Mouse (Mus musculus): ENCODE measurements at regions not wholly inside any gene's neighbourhood (a gene's known extent, or its start where the extent isn't known, plus 50 kb on each side); places are given as distances from the start of the nearest gene placed in this dataset.

DNA sequence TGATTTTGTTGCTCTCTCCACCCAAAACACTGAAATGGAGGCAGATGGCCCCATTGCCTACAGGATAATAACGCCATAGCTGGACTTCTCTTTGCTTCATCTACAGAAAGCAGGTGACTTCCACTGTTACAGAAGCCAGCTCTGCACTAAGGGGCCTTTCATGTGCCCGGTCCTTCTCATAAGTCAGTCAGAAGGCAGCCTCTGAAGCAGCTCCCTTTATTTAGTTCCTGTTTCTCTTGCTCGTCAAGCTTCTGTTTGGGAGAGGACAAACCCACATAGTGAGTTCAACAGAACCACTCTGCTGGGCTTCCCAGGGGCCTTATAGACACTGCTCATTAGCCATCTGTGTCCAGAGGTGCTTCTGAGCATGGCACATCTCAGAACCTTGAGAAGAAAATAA, 205.1 kb upstream of the Hhip start:
- DNase-seq = no peak

DNA sequence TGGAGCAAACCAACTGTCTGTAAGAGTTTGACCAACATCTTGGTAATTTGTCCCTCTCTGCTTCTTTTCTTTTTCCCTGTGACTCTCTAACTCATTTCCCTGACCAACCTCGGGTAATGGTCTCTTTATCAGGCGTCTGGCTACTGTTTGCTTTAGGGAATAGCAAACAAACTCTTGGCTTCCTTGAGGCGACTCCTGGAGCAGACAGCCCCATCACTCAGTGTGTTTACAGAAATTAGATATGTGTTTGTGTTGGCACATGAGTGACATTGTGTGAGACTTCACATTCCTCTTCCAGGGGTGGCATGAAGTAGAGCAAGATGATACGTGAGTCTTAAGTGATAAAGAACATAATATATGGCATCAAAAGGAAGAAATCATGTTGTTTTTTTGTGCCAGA, 195.7 kb upstream of the Hhip start:
- DNase-seq = no peak

DNA sequence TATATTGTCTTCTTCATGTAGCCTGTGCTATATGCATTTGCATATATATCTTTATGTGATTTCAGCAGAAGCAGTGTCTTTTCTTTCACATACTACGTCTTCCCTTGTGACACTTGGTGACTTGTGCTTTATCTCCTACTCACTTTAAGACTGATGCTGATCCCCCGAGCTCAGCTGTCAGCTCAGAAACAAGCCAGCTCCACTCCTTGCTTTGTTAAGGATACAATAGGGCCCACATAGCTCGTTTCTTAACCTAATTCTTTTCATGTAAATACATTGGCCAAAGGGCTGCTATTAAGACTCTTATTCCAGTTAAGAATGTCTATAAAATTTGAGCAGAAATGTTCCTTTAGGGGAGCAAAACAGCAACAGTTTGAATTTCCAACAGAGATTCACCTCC, 193.8 kb upstream of the Hhip start:
- DNase-seq = no peak

DNA sequence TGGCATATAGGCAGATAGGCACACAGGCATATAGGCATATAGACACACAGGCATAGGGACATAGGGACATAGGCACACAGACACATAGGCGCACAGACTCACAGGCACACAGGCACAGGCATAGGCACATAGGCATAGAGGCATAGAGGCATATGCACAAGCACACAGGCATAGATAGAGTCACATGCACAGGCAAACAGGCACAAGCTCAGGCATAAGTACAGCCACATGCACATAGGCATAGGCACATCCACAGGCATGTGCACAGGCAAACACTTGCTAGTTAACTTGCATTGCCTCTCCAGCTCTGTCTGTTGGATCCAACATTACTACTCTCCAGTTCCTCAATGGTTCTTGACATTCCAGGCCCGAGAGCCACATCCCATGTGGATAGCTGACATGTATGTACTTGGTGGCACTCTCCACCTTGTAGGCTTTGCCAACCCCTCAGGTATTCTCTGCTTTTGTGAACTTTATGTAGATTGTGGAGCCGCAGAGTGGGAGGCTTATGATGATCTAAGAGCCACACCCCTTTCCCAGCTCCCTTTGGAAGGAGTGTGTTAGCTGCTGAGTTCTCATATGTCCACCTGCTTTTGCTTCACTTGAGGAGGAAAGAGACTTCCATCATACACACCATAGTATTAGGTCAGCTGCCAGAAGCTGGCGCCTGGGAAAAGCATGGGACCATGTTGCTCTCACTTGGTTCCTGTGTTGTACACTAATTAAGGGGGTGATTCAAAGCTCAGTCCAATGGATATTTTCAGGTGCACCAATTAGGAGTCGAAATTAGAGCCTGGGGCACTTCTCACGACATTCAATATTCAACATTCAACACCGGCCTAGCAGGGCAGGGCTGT, 192.7 kb upstream of the Hhip start:
- no peak for DNase-seq

DNA sequence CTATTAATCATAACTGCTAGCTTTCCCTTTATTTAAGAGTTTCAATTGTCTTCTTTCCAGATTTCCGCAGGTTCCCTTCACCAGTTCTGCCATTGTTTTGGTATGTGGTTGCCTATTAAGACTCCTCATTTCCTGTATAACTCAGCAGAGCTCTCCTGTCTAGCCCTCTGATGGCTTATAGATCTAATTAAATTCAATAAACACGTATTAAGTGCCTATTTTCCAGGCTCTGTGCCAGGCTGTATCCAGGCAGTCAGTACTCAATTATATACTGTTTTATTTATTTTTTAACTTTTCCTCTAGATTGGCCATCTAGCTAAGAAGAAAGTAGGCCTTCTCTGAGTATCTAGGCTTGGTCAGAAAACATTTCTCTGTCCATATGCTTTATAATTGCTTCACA, 192.0 kb upstream of the Hhip start:
- no peak for DNase-seq

DNA sequence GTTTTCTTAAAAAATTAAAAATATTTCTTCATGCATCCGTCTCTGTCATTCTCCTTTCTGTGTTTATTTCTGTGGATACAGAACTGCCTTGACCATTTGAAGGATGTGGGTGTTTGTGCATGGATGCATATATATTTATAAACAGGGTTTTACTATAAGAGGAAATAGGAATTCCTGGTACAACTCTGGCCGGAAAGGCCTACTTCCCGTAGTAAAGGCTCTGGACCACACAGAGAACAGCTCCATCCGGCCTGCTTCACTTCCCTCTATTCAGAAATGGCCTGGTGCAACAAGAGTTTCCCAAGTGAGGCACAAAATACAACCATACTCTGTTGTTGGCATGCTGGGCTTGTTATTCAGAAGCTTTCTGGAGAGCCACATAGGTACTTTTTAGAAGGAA, 182.1 kb upstream of the Hhip start:
- no peak for DNase-seq

DNA sequence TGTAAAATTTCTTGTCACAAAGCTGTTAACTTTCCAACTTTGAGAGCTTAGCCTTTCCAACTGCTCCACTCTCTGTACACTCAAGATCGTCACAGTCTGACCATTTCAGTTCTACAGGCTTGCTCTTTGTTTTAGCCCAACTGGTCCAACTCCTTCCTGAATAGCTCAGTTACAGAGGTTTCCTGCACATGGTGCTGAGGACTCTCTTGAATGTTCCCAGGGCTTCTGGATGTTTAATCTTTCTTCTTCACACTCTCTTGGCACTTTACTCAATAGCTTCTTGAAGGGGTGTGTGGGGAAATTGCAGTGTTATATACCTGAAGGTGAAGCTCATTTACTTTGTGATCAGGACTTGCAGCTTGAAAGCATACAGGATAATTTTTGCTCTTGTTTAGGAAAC, 152.6 kb upstream of the Hhip start:
- no peak for DNase-seq

DNA sequence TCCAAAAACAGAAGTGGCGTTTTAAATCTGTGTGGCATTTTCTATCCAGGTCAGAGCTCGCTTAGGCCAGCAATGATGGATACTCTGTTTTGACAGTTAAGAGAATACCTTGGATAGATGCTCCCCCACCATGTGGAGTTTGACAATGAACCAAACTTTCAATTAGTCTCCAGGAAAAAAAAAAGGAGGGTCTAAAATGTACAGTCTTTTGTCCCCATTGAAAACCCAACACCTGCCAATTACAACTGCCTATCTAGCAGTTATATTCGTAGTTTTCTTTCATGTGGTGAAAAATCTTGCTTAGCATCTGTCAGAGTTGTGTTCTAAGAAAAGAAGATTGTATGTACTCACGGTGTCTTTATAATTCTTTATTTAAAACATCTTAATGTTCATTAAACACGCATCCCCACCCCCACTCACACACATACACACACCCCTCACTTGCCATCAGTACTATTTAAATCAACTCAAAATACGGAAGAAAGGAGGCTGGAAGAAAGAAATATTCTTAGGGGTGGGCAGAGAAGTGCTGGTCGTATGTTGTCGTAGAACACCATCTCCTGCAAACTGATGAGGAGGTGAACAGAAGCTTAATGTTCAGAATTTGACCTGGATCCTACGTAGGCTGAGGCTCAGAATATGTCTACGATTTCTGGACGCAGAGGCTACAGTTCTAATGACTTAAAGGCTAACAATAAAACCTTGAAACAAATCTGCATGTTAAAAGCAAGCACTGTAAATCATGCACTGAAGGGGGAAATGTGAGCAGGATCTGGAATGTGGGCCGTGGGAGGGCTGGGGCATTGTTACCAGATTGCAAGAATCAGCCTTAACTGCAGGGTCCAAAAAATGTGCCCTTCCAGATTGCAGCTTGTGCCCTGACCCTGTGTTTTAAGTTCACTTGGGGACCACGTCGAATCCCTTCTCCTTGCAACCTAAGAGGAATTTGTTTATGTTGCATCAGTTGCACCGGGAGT, 147.2 kb upstream of the Hhip start:
- no peak for DNase-seq

DNA sequence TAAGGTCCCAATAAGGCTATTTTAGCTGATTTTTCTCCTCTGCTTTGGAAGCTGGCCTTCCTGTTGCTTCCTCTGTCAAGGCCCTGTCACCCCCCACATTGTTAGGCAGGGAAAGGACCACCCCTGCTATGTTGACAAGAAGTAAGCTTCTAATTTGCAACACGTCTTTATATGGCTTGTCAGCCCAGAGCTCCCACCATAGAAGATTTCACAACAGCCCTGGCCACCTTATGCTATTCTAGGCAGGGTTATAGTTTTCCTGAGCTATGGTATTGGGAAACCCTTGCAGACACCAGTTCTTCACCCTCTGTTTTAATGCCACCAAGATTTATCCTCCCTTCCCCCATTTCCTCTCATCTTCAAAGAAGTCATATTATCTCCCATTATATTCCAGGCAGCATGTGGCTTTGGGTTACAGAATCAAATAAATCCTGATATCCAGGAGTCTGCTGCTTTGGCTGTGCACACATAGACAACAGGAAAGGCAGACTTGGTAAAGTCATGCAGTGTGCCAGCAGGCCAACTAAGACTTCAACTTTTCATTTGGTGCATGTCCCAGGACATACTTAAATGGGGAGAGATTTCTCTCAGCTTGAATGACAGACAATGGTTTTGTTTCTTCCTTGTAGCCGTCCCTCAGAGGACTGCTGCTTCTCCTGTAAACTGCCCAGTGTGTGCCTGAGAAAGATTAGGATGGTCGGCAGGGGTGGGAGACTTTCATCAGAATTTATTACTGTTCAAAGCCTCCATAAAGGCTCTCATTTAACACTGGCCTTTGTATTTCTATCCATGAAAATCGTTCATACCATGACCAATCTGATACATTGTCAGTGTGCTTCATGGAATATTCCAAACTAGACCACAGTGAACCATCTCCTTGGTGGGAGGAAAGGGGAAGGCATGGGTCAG, 146.2 kb upstream of the Hhip start:
- no peak for DNase-seq

DNA sequence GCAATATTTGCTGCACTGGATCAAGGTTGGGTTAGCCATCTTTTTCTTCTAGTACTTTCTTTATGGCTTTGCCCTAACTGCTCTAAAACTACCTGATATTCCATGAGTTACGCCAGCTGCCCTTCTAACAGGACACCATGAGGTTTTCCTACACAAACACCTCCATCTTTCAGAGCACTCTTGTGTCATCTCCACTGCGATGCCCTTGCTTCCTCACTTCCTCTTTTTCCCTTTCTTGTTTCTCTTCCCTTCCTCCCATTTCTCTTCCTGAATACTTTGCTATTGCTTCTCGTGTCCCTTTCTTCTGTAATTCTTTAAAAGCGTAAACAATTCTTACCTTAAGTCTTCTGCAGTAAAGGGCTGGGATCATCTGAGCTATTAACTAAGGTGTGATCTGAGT, 139.9 kb upstream of the Hhip start:
- no peak for DNase-seq

DNA sequence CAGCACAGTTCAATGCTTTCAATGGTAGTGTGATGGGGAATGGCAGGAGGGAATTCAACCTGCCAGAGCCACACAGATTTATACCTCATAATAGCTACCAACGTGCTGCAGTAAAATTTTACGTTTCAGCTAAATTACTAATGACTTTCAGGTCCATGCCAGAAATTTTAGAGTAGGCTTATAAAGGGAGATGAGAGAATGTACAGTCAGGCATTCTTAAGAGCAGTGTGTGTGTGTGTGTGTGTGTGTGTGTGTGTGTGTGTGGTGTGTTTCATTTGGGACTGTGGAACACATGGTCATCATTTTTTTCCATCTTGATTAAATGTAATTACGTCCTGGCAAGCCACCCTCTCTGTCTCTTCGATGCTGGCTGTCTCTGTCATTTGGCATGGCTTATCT, 132.7 kb upstream of the Hhip start:
- DNase-seq = no peak

DNA sequence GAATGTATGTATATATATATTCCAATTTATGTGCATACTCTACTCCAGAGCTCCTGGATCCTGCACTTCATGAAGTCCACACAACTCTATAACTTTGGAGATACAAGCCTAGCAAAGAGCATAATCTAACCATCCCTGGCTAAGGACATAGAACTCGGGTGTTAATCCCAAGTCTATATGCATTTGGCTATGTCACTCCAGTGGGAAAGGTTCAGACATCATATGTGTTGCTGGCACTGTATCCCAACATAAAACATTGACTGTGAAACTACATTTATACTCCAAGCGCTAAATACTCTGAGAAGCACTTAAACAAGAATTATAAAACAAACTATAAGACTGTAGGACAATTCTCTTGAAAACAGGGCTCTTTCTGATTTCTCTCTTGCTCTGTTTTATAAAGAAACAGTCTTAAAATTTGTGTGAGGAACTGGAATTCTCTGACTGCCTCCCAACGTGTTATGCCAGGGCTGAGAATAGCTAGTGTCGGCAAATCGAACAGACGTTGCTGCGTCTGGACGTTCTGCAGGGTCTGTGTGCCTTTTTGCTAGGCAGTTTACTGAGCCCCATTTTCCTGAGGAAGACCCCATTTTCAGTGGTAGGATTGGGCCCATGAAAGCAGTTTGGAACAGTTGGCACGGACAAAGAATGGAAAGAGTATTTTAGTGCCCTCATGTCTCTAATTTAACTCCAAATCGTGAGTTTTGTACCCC, 132.1 kb upstream of the Hhip start:
- no peak for DNase-seq

DNA sequence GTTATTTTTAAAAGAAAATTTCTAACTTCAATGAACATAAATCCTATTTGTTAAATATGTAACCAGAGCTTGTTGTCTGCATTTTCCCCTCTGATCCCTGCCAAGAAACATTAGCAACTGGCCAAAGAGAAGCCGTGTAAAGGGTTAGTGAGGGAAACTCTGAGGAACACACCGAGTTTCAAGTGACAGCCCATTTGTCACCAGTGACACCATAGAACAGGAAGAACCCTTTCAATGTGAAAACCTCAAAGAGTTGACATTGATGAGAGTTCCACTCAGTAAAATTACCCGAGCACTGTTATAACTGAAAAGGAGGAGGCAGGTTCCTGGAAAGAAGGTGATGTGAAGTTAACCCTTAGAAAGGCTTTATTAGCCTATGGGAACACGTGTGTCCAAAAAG, 127.5 kb upstream of the Hhip start:
- no peak for DNase-seq

DNA sequence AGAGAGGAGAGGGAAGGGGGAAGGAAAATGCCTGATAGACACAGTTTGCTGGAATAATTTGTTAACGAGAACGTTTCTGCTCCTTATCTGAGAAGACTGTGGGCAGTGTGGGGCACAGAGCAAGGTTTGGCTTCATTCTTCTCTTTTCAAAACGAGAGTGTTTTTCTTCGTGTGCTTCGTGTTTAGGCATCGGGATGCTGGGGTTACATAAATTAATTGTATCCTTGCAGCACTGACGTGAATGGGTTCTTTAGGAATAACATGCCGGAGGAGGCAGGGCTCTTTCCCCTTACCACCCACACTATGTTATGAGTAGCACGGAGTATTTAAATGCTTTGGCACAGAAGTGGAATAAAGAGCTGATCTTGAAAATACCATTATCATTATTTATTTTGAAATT, 110.9 kb upstream of the Hhip start:
- DNase-seq = no peak

DNA sequence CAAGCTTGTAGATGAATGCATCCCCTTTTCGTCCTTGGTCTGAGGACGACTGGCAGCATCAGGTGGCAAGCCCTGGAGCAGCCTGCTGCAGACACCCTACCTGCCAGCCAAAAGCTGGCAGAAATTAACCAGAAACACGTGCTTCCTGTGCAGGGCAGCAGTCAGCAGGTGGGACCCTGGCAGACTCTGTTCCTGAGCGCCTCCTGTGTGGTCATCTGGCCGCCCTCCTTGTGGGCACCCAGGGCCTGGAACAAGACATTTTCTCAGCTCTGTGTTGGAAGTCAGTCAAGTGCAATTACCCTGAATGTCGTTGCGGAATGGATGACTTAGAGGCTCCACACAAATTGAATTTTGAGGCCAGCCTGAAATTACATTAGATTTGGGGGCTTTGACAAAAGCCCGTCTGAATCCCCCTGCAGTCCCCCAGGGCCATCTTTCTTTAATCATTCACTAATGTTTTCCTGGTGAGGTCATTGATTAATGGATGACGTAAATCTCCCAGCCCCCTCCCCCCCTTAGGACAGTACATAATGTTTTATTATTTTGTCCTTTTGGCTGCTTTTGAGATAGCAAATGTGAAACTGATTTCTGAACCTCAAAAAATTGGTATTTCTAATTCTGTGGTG, 91.8 kb upstream of the Hhip start:
- no peak for DNase-seq

DNA sequence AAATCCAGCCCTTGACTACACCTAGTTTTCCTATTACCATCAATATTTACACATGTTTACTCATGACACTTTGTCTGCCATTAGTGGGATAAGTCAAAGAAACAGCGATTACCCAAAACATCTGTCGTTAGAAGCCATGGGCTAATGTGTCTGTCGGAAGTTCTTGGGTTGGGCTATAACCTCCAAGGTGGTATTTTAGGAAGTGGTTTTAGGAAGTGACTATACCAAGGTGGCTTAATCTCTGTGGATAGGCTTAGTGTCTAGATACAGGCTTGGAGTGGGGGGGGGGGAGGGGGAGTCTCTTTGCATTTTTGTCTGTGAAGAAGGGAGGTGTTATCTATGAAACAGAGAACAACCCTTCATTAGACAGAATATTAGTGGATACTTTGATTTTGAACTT, 90.1 kb upstream of the Hhip start:
- DNase-seq = no peak

DNA sequence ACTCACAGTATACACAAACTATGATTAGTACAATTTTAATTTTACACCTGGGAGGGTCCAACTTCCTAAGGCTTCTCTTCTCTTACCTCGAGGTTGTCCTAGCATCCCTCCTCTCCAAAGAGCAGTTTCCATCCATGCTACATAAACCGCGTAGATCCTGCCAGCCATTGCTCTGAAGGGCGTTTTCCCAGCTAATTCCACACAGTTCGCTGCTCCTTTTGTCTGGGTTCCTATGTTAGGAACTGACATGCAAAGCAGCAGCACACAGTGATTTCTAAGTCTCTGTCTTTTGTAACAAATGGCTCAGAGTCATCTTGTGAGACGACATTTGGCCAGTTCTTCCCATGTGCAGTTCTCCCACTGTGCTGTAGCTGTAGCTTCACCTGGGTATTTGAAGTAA, 80.7 kb upstream of the Hhip start:
- DNase-seq = no peak

DNA sequence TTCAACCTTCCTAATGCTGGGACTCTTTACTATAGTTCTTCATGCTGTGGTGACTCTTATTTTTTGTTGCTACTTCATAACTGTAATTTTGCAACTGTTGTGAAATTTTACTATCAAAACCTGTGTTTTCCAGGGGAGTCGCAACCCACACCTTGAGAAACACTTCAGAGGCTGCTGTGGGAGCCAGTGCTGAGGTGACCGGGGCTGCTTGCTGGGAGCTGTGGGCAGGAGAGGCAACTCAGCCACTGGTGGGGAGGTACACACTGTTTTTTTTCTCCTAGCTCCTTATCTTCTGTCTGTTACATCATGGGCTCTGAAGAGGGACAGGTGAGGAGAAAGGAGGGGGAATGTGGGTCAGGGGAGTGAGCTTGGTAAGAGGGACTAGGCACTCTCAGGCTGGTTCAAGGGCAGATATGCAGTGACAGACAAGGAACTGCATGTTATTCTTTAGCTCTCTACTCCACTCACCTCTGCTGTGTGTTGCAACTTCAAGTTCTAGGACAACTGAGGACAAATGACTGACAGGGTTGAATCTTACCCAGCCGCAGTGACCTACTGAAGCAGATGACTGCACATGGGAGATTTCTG, 62.7 kb upstream of the Hhip start:
- DNase-seq = no peak

DNA sequence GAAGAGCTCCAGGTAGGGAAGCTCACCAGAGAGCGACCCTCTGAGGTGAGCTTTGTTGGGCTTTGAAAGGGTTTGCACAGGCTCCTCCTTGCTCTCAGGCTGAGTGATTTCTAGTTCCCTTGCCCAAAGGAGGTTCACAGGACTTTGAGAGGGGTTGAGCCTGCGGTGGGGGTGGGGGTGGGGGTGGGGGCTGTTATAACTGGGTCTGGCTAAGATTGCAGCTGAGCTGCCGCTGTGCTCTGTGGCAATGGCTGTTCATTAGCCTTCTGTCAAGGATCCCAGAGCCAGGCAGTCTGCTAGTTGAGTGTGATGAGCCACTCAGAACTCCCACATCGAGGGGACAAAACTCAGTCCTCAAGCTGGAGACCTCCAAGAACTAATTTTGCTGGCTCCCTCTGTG, 59.5 kb upstream of the Hhip start:
- DNase-seq = no peak
